Mouse (Mus musculus): ENCODE measurements around the gene Man1b1.

GRCm38 (mm10) chr2:25328440-25328839 lies 3.7 kb upstream of the Man1b1 start:
- TF ChIP-seq CHD2 (IDR thresholded peaks at IDR 0.05; ENCODE audit: low read depth, low read length) = no peak
- no peak for TF ChIP-seq HCFC1 (IDR thresholded peaks at IDR 0.05; ENCODE audit: borderline replicate concordance, insufficient read depth, low read length)
